Mouse (Mus musculus) heart, embryonic 14.5 days (tissue): ENCODE results near the gene Eps8. TPM values are rescaled to one million over a fixed set of nuclear protein-coding genes. Genes with fewer than 3 reads are reported as not detected.

ENCODE experiments used
- ATAC-seq: fragments of 200-750 bp; cut with Nextera tagmentation; 2 replicates; pipeline ENCODE4 v1.8.0; 2017; ENCODE audit warnings: low read depth, moderate TSS enrichment; ENCODE audit not compliant: insufficient number of reproducible peaks, insufficient read depth, low FRiP score
- H3K27ac ChIP-seq, 2 experiments: fragments of 200-500 bp in 1 of 2; fragments of 300-500 bp in 1 of 2; sonication (generic) in 1 of 2; replicated peaks in 1 of 2; 2 replicates each; pipeline ENCODE4 v1.5.1; 2012 to 2014; ENCODE audit warnings: low read depth in 2 of 2, low read length in 2 of 2, control low read depth in 1 of 2, mild to moderate bottlenecking in 1 of 2, mixed read lengths in 1 of 2; ENCODE audit not compliant: control insufficient read depth in 1 of 2, insufficient read depth in 1 of 2
- H3K27me3 ChIP-seq: fragments of 300-500 bp; sonication (generic); 2 replicates; pipeline ENCODE4 v1.6.1; 2014; ENCODE audit warnings: mild to moderate bottlenecking, low read length, control low read depth; ENCODE audit not compliant: control insufficient read depth, insufficient read depth
- H3K36me3 ChIP-seq: fragments of 300-500 bp; sonication (generic); 2 replicates; pipeline ENCODE4 v1.6.1; 2014; ENCODE audit warnings: mild to moderate bottlenecking, control low read depth, low read length, mixed read lengths; ENCODE audit not compliant: control insufficient read depth, insufficient read depth
- H3K4me1 ChIP-seq, 2 experiments: fragments of 200-500 bp in 1 of 2; fragments of 300-500 bp in 1 of 2; sonication (generic) in 1 of 2; 2 replicates each; pipeline ENCODE4 v1.6.1; 2012 to 2014; ENCODE audit warnings: low read length in 2 of 2, control low read depth in 1 of 2, mixed read lengths in 1 of 2; ENCODE audit not compliant: control insufficient read depth in 2 of 2, insufficient read depth in 2 of 2
- H3K4me2 ChIP-seq: fragments of 300-500 bp; sonication (generic); 2 replicates; pipeline ENCODE4 v1.6.1; 2014; ENCODE audit warnings: mild to moderate bottlenecking, low read length
- H3K4me3 ChIP-seq, 2 experiments: fragments of 200-500 bp in 1 of 2; fragments of 300-500 bp in 1 of 2; sonication (generic) in 1 of 2; 2 replicates each; pipeline ENCODE4 v1.5.1; 2012 to 2014; ENCODE audit warnings: low read length in 2 of 2, mild to moderate bottlenecking in 2 of 2, control low read depth in 1 of 2, low read depth in 1 of 2, moderate library complexity in 1 of 2; ENCODE audit not compliant: control insufficient read depth in 1 of 2, insufficient read depth in 1 of 2
- H3K9ac ChIP-seq: fragments of 300-500 bp; sonication (generic); 2 replicates; pipeline ENCODE4 v1.6.1; 2014; ENCODE audit warnings: mild to moderate bottlenecking, low read length
- H3K9me3 ChIP-seq: fragments of 300-500 bp; sonication (generic); 2 replicates; pipeline ENCODE4 v1.6.1; 2016; ENCODE audit warnings: low read length, control low read depth; ENCODE audit not compliant: control insufficient read depth
- WGBS: fragments of 180-500 bp; shearing (Covaris S2); extraction: QIAGEN DNeasy Blood & Tissue Kit; methylation state at CpG from one replicate; pipeline ENCODE4 v1.1.7; 2014; 5-methylcytosine and 5-hydroxymethylcytosine counted together
- polyA plus RNA-seq: library from polyadenylated mRNA; unstranded; fragments of >200 nt; fragmentation: Nextera tagmentation; extraction: Ambion mirVana; gene quantifications from 2 replicates; pipeline ENCODE4 v1.2.1, GENCODE M21; 2014

Gene Eps8
- polyA plus RNA-seq, 1 experiment from 2014 or later = 33.1 TPM

GRCm38 (mm10) chr6:137580503-137580902, 74.2 kb downstream of the Eps8 start:
- H3K27me3 ChIP-seq = no peaks in the 10 kb centered on the region
- ATAC-seq = no peak

DNA sequence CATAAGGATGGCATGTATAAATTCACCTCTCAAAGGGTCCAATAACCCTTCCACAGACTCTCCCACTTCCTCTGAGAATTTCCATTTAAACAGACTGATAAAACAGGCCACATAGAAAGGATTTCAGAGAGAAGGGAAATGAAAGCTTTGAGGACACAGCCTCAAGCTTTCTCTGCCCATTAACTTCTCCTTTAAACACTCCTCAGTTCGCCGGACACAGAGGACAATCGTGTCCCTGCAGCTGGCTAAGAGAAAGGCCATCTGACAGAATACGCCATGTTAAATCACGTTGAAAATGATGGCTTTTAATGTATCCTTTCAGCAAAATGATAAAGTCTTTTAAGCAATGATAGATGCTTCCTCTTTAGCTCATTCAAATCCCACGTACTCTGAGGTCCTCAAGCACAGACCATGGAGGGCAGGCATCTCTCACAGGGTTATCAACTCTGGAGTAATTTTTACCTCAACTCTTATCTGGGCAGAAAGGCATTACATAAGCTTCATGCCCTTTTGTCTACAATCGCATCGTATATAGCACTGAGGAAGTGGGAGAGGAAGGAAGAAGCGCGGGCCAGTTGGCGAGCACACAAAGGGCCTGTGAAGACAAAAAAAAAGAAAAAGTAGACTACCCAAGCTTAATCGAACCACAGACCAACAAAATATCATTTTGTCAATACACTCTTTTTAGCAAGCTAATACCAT, 77.9 kb downstream of the Eps8 start:
- no peak overlapping the region for H3K4me2 ChIP-seq
- ATAC-seq = no peak
- no peak overlapping the region for H3K4me3 ChIP-seq
- 53% methylated on average over 12 of the region's 12 CpGs for WGBS
- H3K9me3 ChIP-seq = no peaks in the 10 kb centered on the region
- peaks cover 2 to 8% of the 10 kb centered on the region in 2 experiments; a peak in 2 of 4 replicates for H3K4me1 ChIP-seq
- no peaks in the 10 kb centered on the region for H3K36me3 ChIP-seq
- no peak overlapping the region for H3K9ac ChIP-seq
- H3K27ac ChIP-seq = no peak overlapping the region
- H3K27me3 ChIP-seq = no peaks in the 10 kb centered on the region

More at GRCm38 (mm10) chr6:137580503-137580902, 74.2 kb downstream of the Eps8 start:
- Histone ChIP-seq H3K4me2 (no peak overlapping the region), H3K9me3 (no peaks in the 10 kb centered on the region), H3K9ac (no peak overlapping the region), H3K27ac (no peak overlapping the region), H3K4me1 (peaks cover 0 to 8% of the 10 kb centered on the region in 2 experiments; a peak in 2 of 4 replicates), H3K36me3 (no peaks in the 10 kb centered on the region), H3K4me3 (no peak overlapping the region)
- 92% methylated on average over 5 of the region's 5 CpGs for WGBS

- Histone ChIP-seq H3K4me2 (no peak overlapping the region), H3K9me3 (no peaks in the 10 kb centered on the region), H3K4me1 (peaks cover 2 to 5% of the 10 kb centered on the region in 2 experiments; a peak in 2 of 4 replicates), H3K9ac (no peak overlapping the region), H3K36me3 (no peaks in the 10 kb centered on the region), H3K4me3 (no peak overlapping the region), H3K27me3 (no peaks in the 10 kb centered on the region), H3K27ac (no peak overlapping the region)
- 94% methylated on average over 4 of the region's 4 CpGs for WGBS
- ATAC-seq = no peak
Observed at GRCm38 (mm10) chr6:137576091-137576490, 78.6 kb downstream of the Eps8 start.

DNA sequence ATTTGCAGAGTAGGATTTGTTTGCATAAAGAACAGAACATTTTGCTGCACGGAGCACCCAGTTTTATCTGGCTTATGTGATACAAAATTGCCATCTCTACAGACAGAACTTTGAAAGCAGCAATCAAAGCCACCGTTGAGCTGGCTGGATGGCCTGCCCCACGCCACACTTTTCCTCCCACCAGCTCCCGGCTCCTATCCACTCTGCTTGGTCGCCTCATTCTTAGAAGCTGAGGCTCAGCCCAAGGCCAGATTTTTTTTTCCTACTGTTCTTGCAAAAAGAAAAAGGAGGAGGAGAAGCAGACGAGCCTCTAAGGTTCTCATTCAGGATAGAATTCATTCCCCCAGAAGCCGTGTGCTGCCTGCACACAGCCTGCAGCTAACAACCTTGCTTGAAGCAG, 80.8 kb downstream of the Eps8 start:
- Histone ChIP-seq H3K36me3 (no peaks in the 10 kb centered on the region), H3K9ac (no peak overlapping the region), H3K4me2 (no peak overlapping the region), H3K27ac (no peak overlapping the region), H3K9me3 (no peaks in the 10 kb centered on the region), H3K4me3 (no peak overlapping the region), H3K4me1 (peaks cover 6 to 11% of the 10 kb centered on the region in 2 experiments), H3K27me3 (no peaks in the 10 kb centered on the region)
- no peak for ATAC-seq
- 67% methylated on average over 7 of the region's 7 CpGs for WGBS

DNA sequence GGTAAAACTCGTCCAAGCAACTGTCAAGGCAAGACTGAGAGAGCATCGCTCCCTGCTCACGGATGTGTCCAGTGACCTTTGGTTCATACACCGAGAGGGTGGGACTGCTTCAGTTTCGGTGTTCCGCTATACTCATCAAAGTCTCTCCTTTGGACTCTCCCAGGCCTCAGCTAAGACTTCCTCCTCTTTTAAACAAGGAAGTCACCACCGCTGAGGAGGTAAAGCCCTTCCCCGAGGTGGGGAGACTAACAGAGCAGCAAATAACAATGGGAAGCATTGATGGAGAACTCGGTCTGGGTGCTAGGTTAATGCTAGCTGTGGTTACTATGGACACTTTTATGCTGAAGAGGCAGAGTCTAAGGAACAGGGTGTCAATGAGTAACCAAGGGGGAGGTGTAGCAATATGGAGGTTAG, 84.0 kb downstream of the Eps8 start:
- Histone ChIP-seq H3K27ac (no peak overlapping the region), H3K9me3 (no peaks in the 10 kb centered on the region), H3K9ac (no peak overlapping the region), H3K4me3 (no peak overlapping the region), H3K27me3 (no peaks in the 10 kb centered on the region), H3K4me2 (no peak overlapping the region), H3K36me3 (no peaks in the 10 kb centered on the region), H3K4me1 (peaks cover 6 to 7% of the 10 kb centered on the region in 2 experiments; a peak in 3 of 4 replicates)
- no peak for ATAC-seq
- WGBS = 77% methylated on average over 9 of the region's 9 CpGs

GRCm38 (mm10) chr6:137570019-137570418, 84.7 kb downstream of the Eps8 start:
- Histone ChIP-seq H3K4me3 (no peak overlapping the region), H3K4me2 (no peak overlapping the region), H3K4me1 (peaks cover 6 to 7% of the 10 kb centered on the region in 2 experiments; a peak in 3 of 4 replicates), H3K36me3 (no peaks in the 10 kb centered on the region), H3K27ac (no peak overlapping the region), H3K27me3 (no peaks in the 10 kb centered on the region), H3K9ac (no peak overlapping the region), H3K9me3 (no peaks in the 10 kb centered on the region)
- 87% methylated on average over 5 of the region's 5 CpGs for WGBS
- no peak for ATAC-seq

- no peak overlapping the region for H3K4me2 ChIP-seq
- 56% methylated on average over 6 of the region's 6 CpGs for WGBS
- no peak overlapping the region for H3K4me3 ChIP-seq
- no peak for ATAC-seq
- H3K9me3 ChIP-seq = no peaks in the 10 kb centered on the region
- H3K36me3 ChIP-seq = no peaks in the 10 kb centered on the region
- H3K27ac ChIP-seq = no peak overlapping the region
- peaks cover 4 to 7% of the 10 kb centered on the region in 2 experiments; a peak in 3 of 4 replicates for H3K4me1 ChIP-seq
- no peaks in the 10 kb centered on the region for H3K27me3 ChIP-seq
- H3K9ac ChIP-seq = no peak overlapping the region
Observed at GRCm38 (mm10) chr6:137569071-137569470, 85.6 kb downstream of the Eps8 start.

DNA sequence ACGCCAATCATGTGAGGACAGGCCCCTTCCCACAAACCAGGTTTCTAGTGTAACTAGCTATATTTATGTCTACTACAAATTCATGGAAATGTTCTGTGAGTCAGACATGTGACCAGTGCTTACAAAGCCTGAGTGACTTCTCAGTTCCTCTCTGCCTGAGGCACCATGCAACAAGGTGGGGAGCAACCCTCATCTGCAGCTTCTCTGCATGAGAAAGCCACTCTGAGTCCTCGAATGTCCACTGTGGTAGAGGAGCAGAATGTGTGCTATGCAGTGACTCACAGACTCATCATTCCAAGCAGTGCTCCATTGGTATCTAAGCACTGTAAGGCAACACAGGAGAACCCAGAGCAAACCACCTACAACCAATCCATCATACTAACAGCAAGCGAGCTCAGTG, 88.8 kb downstream of the Eps8 start:
- H3K4me2 ChIP-seq = no peak overlapping the region
- peaks cover 4 to 10% of the 10 kb centered on the region in 2 experiments; a peak in 2 of 4 replicates for H3K4me1 ChIP-seq
- no peak overlapping the region for H3K27ac ChIP-seq
- H3K9ac ChIP-seq = no peak overlapping the region
- H3K27me3 ChIP-seq = no peaks in the 10 kb centered on the region
- no peak for ATAC-seq
- no peaks in the 10 kb centered on the region for H3K36me3 ChIP-seq
- WGBS = 84% methylated on average over 3 of the region's 3 CpGs
- no peaks in the 10 kb centered on the region for H3K9me3 ChIP-seq
- no peak overlapping the region for H3K4me3 ChIP-seq
